Mouse (Mus musculus) midbrain, embryonic 16.5 days (tissue): Measurements from ENCODE around the gene Anln. TPM values are rescaled to one million over a fixed set of nuclear protein-coding genes. Genes with fewer than 3 reads are reported as not detected.

Experiments
- ATAC-seq: fragments of 200-750 bp; cut with Nextera tagmentation; 2 replicates; pipeline ENCODE4 v1.8.0; 2017; ENCODE audit warnings: moderate TSS enrichment
- H3K27ac ChIP-seq: fragments of 300-500 bp; sonication (generic); 2 replicates; pipeline ENCODE4 v1.5.1; 2014; ENCODE audit warnings: mild to moderate bottlenecking, low read length, mixed read lengths
- H3K27me3 ChIP-seq: fragments of 300-500 bp; sonication (generic); 2 replicates; pipeline ENCODE4 v1.6.1; 2014; ENCODE audit warnings: low read depth, low read length, mixed read lengths; ENCODE audit not compliant: control insufficient read depth, insufficient read depth
- H3K36me3 ChIP-seq: fragments of 300-500 bp; sonication (generic); 2 replicates; pipeline ENCODE4 v1.6.1; 2014; ENCODE audit warnings: mild to moderate bottlenecking, low read length, moderate library complexity, mixed read lengths; ENCODE audit not compliant: control insufficient read depth, insufficient read depth
- H3K4me1 ChIP-seq: fragments of 300-500 bp; sonication (generic); 2 replicates; pipeline ENCODE4 v1.6.1; 2014; ENCODE audit warnings: mild to moderate bottlenecking, low read length, mixed read lengths; ENCODE audit not compliant: control insufficient read depth, insufficient read depth
- H3K4me2 ChIP-seq: fragments of 300-500 bp; sonication (generic); 2 replicates; pipeline ENCODE4 v1.6.1; 2014; ENCODE audit warnings: mild to moderate bottlenecking, low read length, mixed read lengths
- H3K4me3 ChIP-seq: fragments of 300-500 bp; sonication (generic); 2 replicates; pipeline ENCODE4 v1.5.1; 2014; ENCODE audit warnings: low read depth, mild to moderate bottlenecking, low read length, moderate library complexity, mixed read lengths
- H3K9ac ChIP-seq: fragments of 300-500 bp; sonication (generic); 2 replicates; pipeline ENCODE4 v1.6.1; 2014; ENCODE audit warnings: low read depth, low read length, mixed read lengths
- H3K9me3 ChIP-seq: fragments of 300-500 bp; sonication (generic); replicated peaks from 2 replicates; pipeline ENCODE4 v1.6.1; 2014; ENCODE audit warnings: mild to moderate bottlenecking, low read length, mixed read lengths; ENCODE audit not compliant: control insufficient read depth, poor library complexity, severe bottlenecking
- WGBS: fragments of 180-500 bp; shearing (Covaris S2); extraction: QIAGEN DNeasy Blood & Tissue Kit; methylation state at CpG from one replicate; pipeline ENCODE4 v1.1.7; 2014; 5-methylcytosine and 5-hydroxymethylcytosine counted together
- polyA plus RNA-seq: library from polyadenylated mRNA; unstranded; fragments of >200 nt; fragmentation: Nextera tagmentation; extraction: Ambion mirVana; gene quantifications from 2 replicates; pipeline ENCODE4 v1.2.1, GENCODE M21; 2015

Anln gene
- polyA plus RNA-seq, 1 experiment from 2014 or later: 3.4 TPM

DNA sequence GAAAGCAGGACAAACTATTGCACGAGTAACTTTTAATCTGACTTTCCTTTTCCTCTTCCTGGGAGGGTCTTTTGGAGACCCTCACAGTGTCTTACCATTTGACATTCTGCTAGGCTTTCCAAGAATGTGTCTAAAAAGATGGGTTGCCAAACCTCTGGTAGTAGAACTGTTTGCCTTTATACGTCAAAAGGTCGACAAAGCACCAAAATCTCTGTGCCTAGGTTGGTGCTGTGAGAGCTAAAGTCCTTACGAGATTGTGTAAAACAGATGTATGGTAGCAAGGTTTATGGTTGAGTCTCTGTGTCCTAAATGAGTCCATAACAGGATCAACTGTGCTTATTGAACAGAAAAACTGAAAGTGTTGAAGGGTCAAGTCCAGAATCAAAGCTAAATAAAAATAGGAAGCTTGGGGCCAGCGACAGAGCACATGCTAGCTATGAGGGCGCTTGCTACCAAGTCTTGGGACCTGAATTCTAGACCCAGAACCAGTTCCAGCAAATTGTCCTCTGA is 803 bp upstream of the Anln start:
- H3K27ac ChIP-seq: no peak overlapping the region
- 74% methylated on average over 6 of the region's 6 CpGs for WGBS
- H3K9me3 ChIP-seq: no peaks in the 10 kb centered on the region
- H3K27me3 ChIP-seq: no peaks in the 10 kb centered on the region
- no peak overlapping the region; the same call in 1 of the 2 replicates for H3K9ac ChIP-seq
- no peaks in the 10 kb centered on the region for H3K36me3 ChIP-seq
- ATAC-seq: no peak
- H3K4me2 ChIP-seq: peak overlapping the region; percentile 96
- peak overlapping the region; percentile 72 for H3K4me3 ChIP-seq
- H3K4me1 ChIP-seq: peaks cover 4% of the 10 kb centered on the region

DNA sequence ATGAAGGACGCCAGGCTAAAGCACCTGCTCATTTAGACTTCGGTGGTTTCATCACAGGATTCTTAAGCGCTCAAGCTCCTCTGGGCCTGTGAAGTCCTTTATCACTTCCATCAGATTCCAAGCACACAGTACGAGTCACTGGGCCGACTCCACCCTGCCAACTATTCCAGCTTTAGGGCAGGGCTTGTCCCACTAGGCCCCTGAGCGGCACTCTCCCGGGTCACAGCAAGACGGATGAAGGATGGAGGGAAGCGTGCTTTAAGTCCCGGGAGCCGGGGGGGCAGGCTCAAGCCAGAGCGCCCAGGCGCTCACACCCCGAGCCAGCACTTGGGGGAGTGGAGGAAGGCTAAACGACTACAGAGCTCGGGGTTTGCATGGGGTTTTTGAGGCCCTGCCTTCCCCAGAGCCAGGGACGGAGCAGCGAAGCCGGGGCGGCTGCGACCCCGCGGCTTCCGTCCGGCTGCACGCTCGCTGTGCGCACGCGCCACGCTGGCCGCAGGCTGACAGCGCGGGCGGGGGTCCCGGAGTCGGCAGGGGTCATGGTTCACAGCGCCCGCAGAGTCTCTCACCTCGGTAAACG is 497 bp downstream of the Anln start:
- Histone ChIP-seq H3K27ac (peak overlapping the region; percentile 59), H3K4me2 (peak overlapping the region; percentile 96), H3K4me1 (peaks cover 4% of the 10 kb centered on the region), H3K4me3 (peak overlapping the region; percentile 72), H3K36me3 (no peaks in the 10 kb centered on the region), H3K27me3 (no peaks in the 10 kb centered on the region), H3K9me3 (no peaks in the 10 kb centered on the region), H3K9ac (peak overlapping the region; percentile 94)
- ATAC-seq: peak; percentile 84
- WGBS: under 1% methylated on average over 41 of the region's 41 CpGs

DNA sequence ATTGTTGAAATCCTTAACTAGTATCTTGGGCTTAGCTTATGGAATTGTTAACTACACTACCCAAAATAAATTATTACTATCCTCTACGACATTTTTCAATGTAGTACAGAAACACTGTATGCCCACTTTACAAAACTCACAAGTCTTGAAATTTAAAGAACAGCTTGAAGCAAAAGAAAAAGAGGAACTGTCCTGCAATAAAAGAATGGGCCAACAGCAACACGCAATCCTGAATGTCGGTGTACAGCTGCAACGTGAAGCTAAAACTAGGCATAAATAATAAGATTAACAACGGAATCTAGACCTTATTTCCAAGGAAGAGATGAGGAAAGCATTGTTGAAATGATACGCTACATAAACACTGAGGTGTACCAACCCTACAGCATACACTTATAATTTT is 1.1 kb downstream of the Anln start:
- 17% methylated on average over 6 of the region's 6 CpGs for WGBS
- ATAC-seq: no peak
- H3K9ac ChIP-seq: no peak overlapping the region

DNA sequence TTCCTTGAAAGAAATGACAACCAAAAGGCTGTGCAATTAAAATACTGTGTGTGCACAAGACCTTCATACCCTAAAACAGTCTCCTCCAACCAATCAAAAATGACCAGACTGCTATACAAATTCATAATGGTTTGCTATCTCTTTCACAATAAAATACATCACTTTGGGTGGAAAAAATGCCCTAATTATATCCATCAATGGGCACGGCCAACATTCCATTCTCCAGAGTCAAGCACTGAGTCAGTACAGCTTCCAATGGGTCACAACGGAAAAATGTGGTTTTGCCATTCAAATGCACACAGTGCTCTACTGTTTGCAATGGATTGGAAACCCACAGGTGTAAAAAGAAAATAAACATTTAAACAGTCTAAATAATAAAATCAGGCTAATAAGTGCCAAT is 3.1 kb downstream of the Anln start:
- H3K36me3 ChIP-seq: no peaks in the 10 kb centered on the region
- H3K4me2 ChIP-seq: no peak overlapping the region
- ATAC-seq: no peak
- H3K4me3 ChIP-seq: no peak overlapping the region
- H3K9me3 ChIP-seq: no peaks in the 10 kb centered on the region
- no peak overlapping the region for H3K9ac ChIP-seq
- no peak overlapping the region for H3K27ac ChIP-seq
- H3K4me1 ChIP-seq: peaks cover 4% of the 10 kb centered on the region
- no peaks in the 10 kb centered on the region for H3K27me3 ChIP-seq
- 81% methylated on average over 2 of the region's 2 CpGs for WGBS

More for the DNA sequence above, 1.1 kb downstream of the Anln start:
- Histone ChIP-seq H3K4me2 (peak overlapping the region; percentile 96; the same call in 1 of the 2 replicates), H3K4me3 (peak overlapping the region; percentile 72), H3K27ac (no peak overlapping the region), H3K36me3 (no peaks in the 10 kb centered on the region), H3K4me1 (peaks cover 4% of the 10 kb centered on the region), H3K9me3 (no peaks in the 10 kb centered on the region), H3K27me3 (no peaks in the 10 kb centered on the region)

DNA sequence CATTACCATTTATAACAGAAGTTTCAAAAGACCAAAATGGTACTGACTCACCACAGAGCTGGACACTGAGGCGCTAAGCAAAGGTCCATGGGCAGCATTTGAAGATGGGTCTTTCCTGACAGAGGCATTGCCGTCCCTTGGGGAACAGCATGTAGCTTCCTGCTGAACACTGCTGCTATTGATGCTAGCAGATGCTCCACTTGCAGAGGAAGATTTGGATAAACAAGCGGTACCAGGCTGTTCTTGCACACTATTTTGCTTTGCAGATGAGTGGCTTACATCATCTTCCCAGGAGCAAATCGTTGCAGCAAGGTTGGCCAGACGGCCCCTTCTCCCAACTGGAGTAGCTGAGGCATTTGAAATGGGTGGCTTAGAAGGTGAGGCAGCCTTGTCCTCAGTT is 12.9 kb downstream of the Anln start:
- no peak for ATAC-seq
- Histone ChIP-seq H3K4me1 (no peaks in the 10 kb centered on the region), H3K36me3 (no peaks in the 10 kb centered on the region), H3K27ac (no peak overlapping the region), H3K27me3 (no peaks in the 10 kb centered on the region), H3K4me2 (no peak overlapping the region), H3K9ac (no peak overlapping the region), H3K9me3 (no peaks in the 10 kb centered on the region), H3K4me3 (no peak overlapping the region)
- WGBS: 76% methylated on average over 5 of the region's 5 CpGs

DNA sequence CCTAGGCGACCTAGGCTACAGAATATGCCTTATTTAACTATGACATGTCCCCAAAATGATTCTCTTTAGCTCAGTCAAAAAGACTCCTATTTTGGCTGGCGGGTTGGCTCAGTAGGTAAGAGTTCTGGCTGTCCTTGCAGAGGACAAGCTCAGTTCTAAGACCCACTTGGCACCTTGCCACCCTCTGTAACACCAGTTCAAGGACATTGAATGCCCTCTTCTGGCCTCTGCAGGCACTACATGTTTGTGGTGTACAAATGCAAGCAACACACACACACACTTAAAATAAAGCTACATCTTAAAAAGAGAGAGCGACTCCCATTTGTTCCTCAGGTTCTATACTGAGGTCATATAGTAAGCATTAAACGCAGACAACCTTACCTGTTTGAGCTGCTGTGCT is 16.2 kb downstream of the Anln start:
- H3K4me3 ChIP-seq: no peak overlapping the region
- no peak overlapping the region for H3K27ac ChIP-seq
- H3K36me3 ChIP-seq: no peaks in the 10 kb centered on the region
- H3K27me3 ChIP-seq: no peaks in the 10 kb centered on the region
- no peak overlapping the region for H3K4me2 ChIP-seq
- no peaks in the 10 kb centered on the region for H3K9me3 ChIP-seq
- ATAC-seq: no peak
- H3K9ac ChIP-seq: no peak overlapping the region
- 97% methylated on average over 4 of the region's 4 CpGs for WGBS
- H3K4me1 ChIP-seq: no peaks in the 10 kb centered on the region

DNA sequence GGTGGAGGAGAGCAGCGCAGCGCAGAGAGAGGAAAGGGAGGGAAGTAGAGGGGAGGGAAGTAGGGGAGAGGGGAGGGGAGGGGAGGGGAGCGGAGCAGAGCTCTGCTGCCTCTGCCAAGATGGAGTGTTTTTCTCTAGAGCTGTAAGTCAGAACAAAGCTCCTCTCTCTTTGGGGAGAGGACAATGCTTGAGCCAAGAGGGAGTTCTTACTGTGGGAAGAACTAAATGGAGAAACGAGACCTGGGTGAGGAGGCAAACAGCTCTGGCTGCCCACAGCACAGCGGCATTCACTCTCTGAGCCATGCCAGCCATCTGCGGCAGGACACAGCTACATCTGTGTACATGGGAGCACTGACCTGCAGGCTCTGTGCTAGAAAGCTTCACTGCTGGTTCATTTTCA is 21.0 kb downstream of the Anln start:
- Histone ChIP-seq H3K27ac (no peak overlapping the region), H3K27me3 (no peaks in the 10 kb centered on the region), H3K9me3 (no peaks in the 10 kb centered on the region), H3K4me2 (no peak overlapping the region), H3K9ac (no peak overlapping the region), H3K4me1 (no peaks in the 10 kb centered on the region), H3K4me3 (no peak overlapping the region), H3K36me3 (no peaks in the 10 kb centered on the region)
- 76% methylated on average over 6 of the region's 6 CpGs for WGBS
- no peak for ATAC-seq

DNA sequence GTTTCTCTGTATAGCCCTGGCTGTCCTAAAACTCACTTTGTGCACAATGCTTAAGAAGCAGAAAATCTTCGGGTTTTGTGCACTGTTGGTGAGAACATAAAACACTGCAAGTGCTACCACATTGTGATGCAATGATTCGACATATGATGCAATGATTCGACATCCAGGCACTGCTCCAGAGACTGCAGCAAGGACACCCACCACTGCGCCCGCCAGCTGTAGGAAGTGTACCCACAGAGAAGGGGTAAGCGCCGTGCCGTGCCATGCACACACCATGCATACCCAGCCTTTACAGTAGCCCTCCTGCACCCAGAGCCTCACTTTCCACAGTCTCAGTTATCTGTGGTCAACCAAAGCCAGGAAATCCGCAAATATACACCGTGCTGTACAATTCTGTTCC is 22.4 kb downstream of the Anln start:
- Histone ChIP-seq H3K9ac (no peak overlapping the region), H3K27me3 (no peaks in the 10 kb centered on the region), H3K4me2 (no peak overlapping the region), H3K4me1 (no peaks in the 10 kb centered on the region), H3K4me3 (no peak overlapping the region), H3K36me3 (no peaks in the 10 kb centered on the region), H3K27ac (no peak overlapping the region), H3K9me3 (no peaks in the 10 kb centered on the region)
- no peak for ATAC-seq
- 97% methylated on average over 10 of the region's 10 CpGs for WGBS

DNA sequence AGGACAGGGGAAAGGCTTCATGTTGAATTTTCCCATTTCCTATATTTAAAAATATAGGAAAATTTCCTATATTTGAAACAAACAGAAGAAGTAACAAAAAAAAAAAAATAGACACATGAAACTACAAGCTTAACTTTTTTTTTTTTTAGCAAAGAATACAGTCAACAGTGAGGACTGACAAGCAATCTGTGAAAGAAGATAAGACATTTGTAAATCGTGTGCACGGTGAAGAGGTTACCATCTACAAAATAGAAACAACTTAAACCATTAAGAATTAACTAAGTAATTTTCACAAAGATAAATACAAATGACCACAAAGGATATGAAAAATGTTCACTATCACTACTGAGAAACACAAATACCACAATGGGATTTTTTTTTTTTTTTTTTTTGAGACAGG is 22.8 kb downstream of the Anln start:
- no peaks in the 10 kb centered on the region for H3K9me3 ChIP-seq
- no peak overlapping the region for H3K9ac ChIP-seq
- no peak overlapping the region for H3K4me2 ChIP-seq
- no peak overlapping the region for H3K27ac ChIP-seq
- no peak overlapping the region for H3K4me3 ChIP-seq
- 96% methylated on average over 2 of the region's 2 CpGs for WGBS
- no peaks in the 10 kb centered on the region for H3K36me3 ChIP-seq
- no peaks in the 10 kb centered on the region for H3K27me3 ChIP-seq
- H3K4me1 ChIP-seq: no peaks in the 10 kb centered on the region
- ATAC-seq: no peak
